Mouse (Mus musculus) layer of hippocampus, adult 9-11 months (tissue): ENCODE data around the gene Rhcg.
A peak's percentile ranks its signal among the peaks of the same experiment; 100 is the strongest.

Source experiments
- DNase-seq: peaks from one replicate; pipeline ENCODE4 v3.0.0; 2022

The Rhcg gene

GRCm38 (mm10) chr7:79547092-79547491 lies 70.4 kb downstream of the Rhcg start:
- DNase-seq = peak; percentile 93

- no peak for DNase-seq
These were observed 72.4 kb downstream of the Rhcg start for GRCm38 (mm10) chr7:79545066-79545400.

GRCm38 (mm10) chr7:79544281-79545065 lies 73.0 kb downstream of the Rhcg start:
- no peak for DNase-seq
